Mouse (Mus musculus): ENCODE data around the gene Sec62. TPM values are rescaled to one million over a fixed set of nuclear protein-coding genes. Genes with fewer than 3 reads are reported as not detected.

Gene Sec62
- polyA plus RNA-seq, 1 experiment: 10.1 TPM

- TF ChIP-seq TAL1 (IDR thresholded peaks at IDR 0.05; ENCODE audit: low read length) (no peak), GATA1 (IDR thresholded peaks at IDR 0.05; ENCODE audit: low read length) (no peak)
- no peak overlapping the region for H3K4me3 ChIP-seq (replicated peaks)
- H3K4me1 ChIP-seq (ENCODE audit: control insufficient read depth): no peaks in the 10 kb centered on the region
- no peaks in the 10 kb centered on the region for H3K27me3 ChIP-seq (ENCODE audit: control insufficient read depth)
- no peaks in the 10 kb centered on the region for H3K9me3 ChIP-seq (ENCODE audit: control insufficient read depth, low read length)
- H3K36me3 ChIP-seq (ENCODE audit: control insufficient read depth): peaks cover 87% of the 10 kb centered on the region
Measured at GRCm38 (mm10) chr3:30818630-30819125, 26.0 kb downstream of the Sec62 start.

DNA sequence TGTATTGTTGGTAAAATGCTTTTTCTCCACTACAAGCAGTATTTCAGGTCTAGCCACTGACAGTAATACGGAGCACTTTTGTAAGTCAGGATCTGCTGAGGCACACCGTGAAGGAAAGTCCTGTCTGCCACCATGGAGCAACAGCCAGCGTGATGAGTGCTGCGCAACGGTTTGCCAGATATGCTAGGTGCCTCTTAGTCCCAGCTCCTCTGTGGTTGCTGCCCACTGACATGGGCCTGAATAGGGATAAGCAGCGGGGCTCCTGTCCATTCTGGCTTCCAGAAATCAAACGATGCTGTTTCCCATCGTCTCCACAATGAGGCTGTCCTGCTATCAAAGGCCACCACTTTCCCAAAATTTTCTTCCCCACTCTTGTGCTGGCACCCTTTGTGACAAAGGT, 29.5 kb downstream of the Sec62 start:
- TF ChIP-seq TAL1 (IDR thresholded peaks at IDR 0.05; ENCODE audit: low read length) (no peak), GATA1 (IDR thresholded peaks at IDR 0.05; ENCODE audit: low read length) (no peak)
- Histone ChIP-seq H3K36me3 (ENCODE audit: control insufficient read depth) (peaks cover 56% of the 10 kb centered on the region), H3K27me3 (ENCODE audit: control insufficient read depth) (no peaks in the 10 kb centered on the region), H3K4me3 (replicated peaks) (no peak overlapping the region), H3K9me3 (ENCODE audit: control insufficient read depth, low read length) (no peaks in the 10 kb centered on the region), H3K4me1 (ENCODE audit: control insufficient read depth) (no peaks in the 10 kb centered on the region)

- no peak for TF ChIP-seq TAL1 (IDR thresholded peaks at IDR 0.05; ENCODE audit: low read length)
- no peak for TF ChIP-seq GATA1 (IDR thresholded peaks at IDR 0.05; ENCODE audit: low read length)
Measured at GRCm38 (mm10) chr3:30826069-30826468, 33.4 kb downstream of the Sec62 start.

DNA sequence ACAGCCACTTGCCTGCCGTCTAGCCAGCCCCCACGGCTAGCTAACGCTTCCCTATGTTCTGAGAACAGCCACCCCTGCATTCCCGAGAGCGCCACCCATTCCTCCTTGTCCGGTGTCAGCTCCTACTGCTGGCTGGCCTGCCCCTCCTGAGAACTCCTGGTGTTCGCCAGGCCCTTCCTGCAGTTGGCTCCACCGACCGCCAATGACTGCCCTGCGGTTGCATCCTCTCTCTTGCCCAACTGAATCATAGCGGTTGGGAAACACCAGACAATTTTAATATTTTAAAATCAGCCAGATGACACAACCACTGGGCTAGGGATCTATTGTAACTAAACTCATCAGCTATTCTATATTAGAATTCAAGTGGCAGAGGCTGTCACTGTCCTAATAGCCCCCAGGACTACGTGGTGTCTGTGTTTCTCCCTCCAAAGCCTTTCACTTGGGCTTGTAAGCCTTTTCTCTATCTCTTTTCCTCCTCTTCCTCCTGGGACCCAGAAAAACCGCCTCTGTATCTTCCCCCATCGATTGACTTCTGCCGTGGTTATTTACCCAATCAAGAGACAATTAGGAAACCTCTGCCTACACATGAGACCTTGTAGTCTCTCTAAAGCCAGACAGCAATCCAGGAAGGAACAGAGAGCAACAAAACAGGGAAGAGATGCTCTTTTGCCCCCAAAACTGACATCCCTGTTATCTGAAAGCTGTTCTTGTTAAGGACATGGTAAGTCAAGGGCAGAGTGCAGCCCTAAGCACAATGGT, 39.4 kb downstream of the Sec62 start:
- no peaks in the 10 kb centered on the region for H3K27me3 ChIP-seq (ENCODE audit: control insufficient read depth)
- no peaks in the 10 kb centered on the region for H3K36me3 ChIP-seq (ENCODE audit: control insufficient read depth)
- no peaks in the 10 kb centered on the region for H3K4me1 ChIP-seq (ENCODE audit: control insufficient read depth)
- H3K4me3 ChIP-seq (replicated peaks): no peak overlapping the region
- no peak for TF ChIP-seq TAL1 (IDR thresholded peaks at IDR 0.05; ENCODE audit: low read length)
- no peak for TF ChIP-seq GATA1 (IDR thresholded peaks at IDR 0.05; ENCODE audit: low read length)
- no peaks in the 10 kb centered on the region; the same call in 1 of the 2 replicates for H3K9me3 ChIP-seq (ENCODE audit: control insufficient read depth, low read length)

More at GRCm38 (mm10) chr3:30826069-30826468, 33.4 kb downstream of the Sec62 start:
- peaks cover 18% of the 10 kb centered on the region for H3K36me3 ChIP-seq (ENCODE audit: control insufficient read depth)
- H3K4me1 ChIP-seq (ENCODE audit: control insufficient read depth): no peaks in the 10 kb centered on the region
- no peak overlapping the region for H3K4me3 ChIP-seq (replicated peaks)
- no peaks in the 10 kb centered on the region for H3K27me3 ChIP-seq (ENCODE audit: control insufficient read depth)
- H3K9me3 ChIP-seq (ENCODE audit: control insufficient read depth, low read length): no peaks in the 10 kb centered on the region

GRCm38 (mm10) chr3:30833254-30833653, 40.6 kb downstream of the Sec62 start:
- no peaks in the 10 kb centered on the region for H3K4me1 ChIP-seq (ENCODE audit: control insufficient read depth)
- H3K27me3 ChIP-seq (ENCODE audit: control insufficient read depth): no peaks in the 10 kb centered on the region
- H3K36me3 ChIP-seq (ENCODE audit: control insufficient read depth): no peaks in the 10 kb centered on the region
- no peak overlapping the region for H3K4me3 ChIP-seq (replicated peaks)
- TF ChIP-seq TAL1 (IDR thresholded peaks at IDR 0.05; ENCODE audit: low read length) (no peak), GATA1 (IDR thresholded peaks at IDR 0.05; ENCODE audit: low read length) (no peak)
- H3K9me3 ChIP-seq (ENCODE audit: control insufficient read depth, low read length): no peaks in the 10 kb centered on the region; the same call in 1 of the 2 replicates

- H3K36me3 ChIP-seq (ENCODE audit: control insufficient read depth): no peaks in the 10 kb centered on the region
Measured at GRCm38 (mm10) chr3:30845755-30846154, 53.1 kb downstream of the Sec62 start.

GRCm38 (mm10) chr3:30847413-30847812, 54.7 kb downstream of the Sec62 start:
- Histone ChIP-seq H3K4me1 (ENCODE audit: control insufficient read depth) (no peaks in the 10 kb centered on the region), H3K36me3 (ENCODE audit: control insufficient read depth) (no peaks in the 10 kb centered on the region)

More at GRCm38 (mm10) chr3:30845755-30846154, 53.1 kb downstream of the Sec62 start:
- H3K9me3 ChIP-seq (ENCODE audit: control insufficient read depth, low read length): no peaks in the 10 kb centered on the region
- no peak overlapping the region for H3K4me3 ChIP-seq (replicated peaks)
- H3K27me3 ChIP-seq (ENCODE audit: control insufficient read depth): no peaks in the 10 kb centered on the region
- TF ChIP-seq TAL1 (IDR thresholded peaks at IDR 0.05; ENCODE audit: low read length) (no peak), GATA1 (IDR thresholded peaks at IDR 0.05; ENCODE audit: low read length) (no peak)
- H3K4me1 ChIP-seq (ENCODE audit: control insufficient read depth): no peaks in the 10 kb centered on the region

GRCm38 (mm10) chr3:30851422-30851821, 58.7 kb downstream of the Sec62 start:
- Histone ChIP-seq H3K9me3 (ENCODE audit: control insufficient read depth, low read length) (no peaks in the 10 kb centered on the region), H3K27me3 (ENCODE audit: control insufficient read depth) (peaks cover 32% of the 10 kb centered on the region), H3K4me1 (ENCODE audit: control insufficient read depth) (peaks cover 11% of the 10 kb centered on the region), H3K36me3 (ENCODE audit: control insufficient read depth) (no peaks in the 10 kb centered on the region), H3K4me3 (replicated peaks) (no peak overlapping the region)
- TF ChIP-seq GATA1 (IDR thresholded peaks at IDR 0.05; ENCODE audit: low read length) (no peak), TAL1 (IDR thresholded peaks at IDR 0.05; ENCODE audit: low read length) (no peak)

More at GRCm38 (mm10) chr3:30847413-30847812, 54.7 kb downstream of the Sec62 start:
- no peak overlapping the region for H3K4me3 ChIP-seq (replicated peaks)
- TF ChIP-seq GATA1 (IDR thresholded peaks at IDR 0.05; ENCODE audit: low read length) (no peak), TAL1 (IDR thresholded peaks at IDR 0.05; ENCODE audit: low read length) (no peak)
- 0 out of 2 replicates have a peak, but pooled peaks cover under 1% of the 10 kb centered on the region for H3K27me3 ChIP-seq (ENCODE audit: control insufficient read depth)
- H3K9me3 ChIP-seq (ENCODE audit: control insufficient read depth, low read length): no peaks in the 10 kb centered on the region

DNA sequence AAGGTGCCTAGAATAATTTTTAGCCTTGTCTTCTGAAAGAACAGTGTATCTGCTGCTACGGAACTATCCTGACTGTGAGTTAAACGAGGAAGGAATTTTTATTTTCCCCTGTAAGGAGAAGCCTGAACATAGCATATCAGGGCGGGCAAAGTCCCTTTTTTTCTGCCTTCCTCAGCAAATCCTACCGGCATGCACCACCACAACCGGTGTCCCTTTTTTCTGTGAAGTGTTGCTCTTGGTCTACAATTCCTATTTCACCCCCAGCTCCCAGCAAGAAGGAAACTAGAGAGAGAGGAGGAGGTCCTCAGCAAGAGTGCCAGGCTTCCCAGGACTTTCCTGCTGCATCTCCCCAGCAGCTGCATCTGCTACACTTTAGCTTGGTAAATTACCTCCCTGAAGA, 60.9 kb downstream of the Sec62 start:
- Histone ChIP-seq H3K4me1 (ENCODE audit: control insufficient read depth) (peaks cover 11% of the 10 kb centered on the region), H3K4me3 (replicated peaks) (no peak overlapping the region), H3K36me3 (ENCODE audit: control insufficient read depth) (no peaks in the 10 kb centered on the region), H3K27me3 (ENCODE audit: control insufficient read depth) (peaks cover 41% of the 10 kb centered on the region), H3K9me3 (ENCODE audit: control insufficient read depth, low read length) (no peaks in the 10 kb centered on the region)
- TF ChIP-seq TAL1 (IDR thresholded peaks at IDR 0.05; ENCODE audit: low read length): no peak
- TF ChIP-seq GATA1 (IDR thresholded peaks at IDR 0.05; ENCODE audit: low read length): no peak

Measured in erythroblast, embryonic 14.5 days (primary cell).